Mouse (Mus musculus): ENCODE measurements around the gene Ppm1l. TPM values are rescaled to one million over a fixed set of nuclear protein-coding genes. Genes with fewer than 3 reads are reported as not detected.
A peak's percentile ranks its signal among the peaks of the same experiment; 100 is the strongest.
"Not testable (repeated sequence)": the region's sequence is repeated elsewhere in the genome, so short reads cannot be mapped to it uniquely, and the experiment has no call there.

Ppm1l gene
- polyA plus RNA-seq, 1 experiment = 1.4 TPM

DNA sequence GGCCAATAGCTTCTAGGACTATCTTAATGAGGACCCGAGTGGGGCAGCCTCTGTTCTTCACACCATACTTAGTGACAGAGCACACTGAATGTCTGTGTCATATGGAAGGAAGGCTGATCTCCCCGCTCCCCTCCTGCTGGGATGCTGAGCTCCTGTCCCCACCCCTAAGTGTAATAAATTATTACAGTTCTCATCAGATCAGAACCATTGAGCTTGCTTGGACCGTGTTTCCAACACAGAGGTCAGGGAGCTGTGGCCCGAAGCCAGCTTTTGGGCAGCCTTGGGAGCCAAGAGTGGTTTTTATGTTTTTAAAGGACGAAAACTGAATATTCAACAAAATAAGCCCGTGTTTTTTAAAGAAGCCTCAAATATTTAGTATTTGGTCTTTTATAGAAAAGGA is 47.5 kb downstream of the Ppm1l start:
- H3K4me1 ChIP-seq (ENCODE audit: control insufficient read depth, insufficient read depth, insufficient read length) = no peaks in the 10 kb centered on the region
- H3K27ac ChIP-seq (ENCODE audit: insufficient read depth, low read length) = no peak overlapping the region
- no peaks in the 10 kb centered on the region for H3K27me3 ChIP-seq (ENCODE audit: control insufficient read depth, insufficient read depth, low read length)
- TF ChIP-seq POLR2A (IDR thresholded peaks at IDR 0.05; ENCODE audit: low read depth, low read length) = no peak
- no peak overlapping the region for H3K4me3 ChIP-seq (ENCODE audit: extremely low read depth, insufficient read depth, insufficient read length)
- no peaks in the 10 kb centered on the region for H3K36me3 ChIP-seq (ENCODE audit: control insufficient read depth, insufficient read depth, low read length)
- 89% methylated on average over 6 of the region's 6 CpGs for WGBS
- no peak for DNase-seq (ENCODE audit: low read depth in 1 of 2, low spot score in 2 of 2)

DNA sequence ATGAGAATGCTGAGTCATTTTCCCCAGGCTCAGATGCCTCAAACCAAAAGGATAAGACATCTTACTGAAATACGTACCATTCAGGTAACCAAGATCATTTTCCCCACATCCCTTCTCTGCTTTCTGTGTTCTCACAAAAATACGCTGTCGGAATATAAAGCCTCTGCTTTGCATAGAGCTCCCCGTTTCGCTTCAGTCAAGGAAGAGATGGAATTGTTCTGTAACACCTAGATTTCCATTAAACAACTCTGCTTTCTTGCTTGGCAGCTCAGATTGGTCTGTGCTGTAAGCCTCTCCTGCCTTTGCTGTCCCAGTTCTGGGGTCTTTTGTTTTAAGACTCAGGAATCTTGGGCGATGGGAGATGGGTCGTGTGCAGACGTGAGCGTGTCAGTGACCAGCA is 51.3 kb downstream of the Ppm1l start:
- no peaks in the 10 kb centered on the region for H3K4me1 ChIP-seq (ENCODE audit: control insufficient read depth, insufficient read depth, insufficient read length)
- H3K4me3 ChIP-seq (ENCODE audit: extremely low read depth, insufficient read depth, insufficient read length) = no peak overlapping the region
- H3K27ac ChIP-seq (ENCODE audit: insufficient read depth, low read length) = no peak overlapping the region
- WGBS = 96% methylated on average over 9 of the region's 9 CpGs
- no peaks in the 10 kb centered on the region for H3K27me3 ChIP-seq (ENCODE audit: control insufficient read depth, insufficient read depth, low read length)
- no peak for TF ChIP-seq CTCF (IDR thresholded peaks at IDR 0.05; ENCODE audit: extremely low read depth, insufficient read depth, insufficient read length, insufficient replicate concordance)
- no peak for TF ChIP-seq POLR2A (IDR thresholded peaks at IDR 0.05; ENCODE audit: low read depth, low read length)
- DNase-seq (ENCODE audit: low read depth in 1 of 2, low spot score in 2 of 2) = no peak
- no peaks in the 10 kb centered on the region for H3K36me3 ChIP-seq (ENCODE audit: control insufficient read depth, insufficient read depth, low read length)

DNA sequence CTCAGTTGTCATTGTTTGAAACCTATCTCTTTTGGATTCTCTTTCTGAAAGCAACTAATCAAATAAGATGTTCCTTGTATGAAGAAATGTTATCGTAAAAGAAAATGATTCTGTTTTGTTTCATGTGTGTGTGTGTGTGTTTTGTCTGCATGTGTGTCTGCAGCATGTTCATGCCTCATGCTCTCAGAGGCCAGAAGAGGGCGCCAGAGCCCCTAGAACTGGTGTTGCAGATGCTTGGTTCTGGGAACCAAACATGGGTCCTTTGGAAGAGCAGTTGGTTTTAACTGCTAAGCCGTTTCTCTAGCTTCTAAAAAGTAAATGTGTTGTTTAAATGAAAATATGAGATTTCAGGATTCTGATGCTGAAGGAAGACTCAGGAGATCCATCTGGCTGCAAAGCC is 56.1 kb downstream of the Ppm1l start:
- Histone ChIP-seq H3K4me3 (ENCODE audit: extremely low read depth, insufficient read depth, insufficient read length) (no peak overlapping the region), H3K4me1 (ENCODE audit: control insufficient read depth, insufficient read depth, insufficient read length) (peaks cover 3% of the 10 kb centered on the region; the same call in 1 of the 2 replicates), H3K27me3 (ENCODE audit: control insufficient read depth, insufficient read depth, low read length) (no peaks in the 10 kb centered on the region), H3K27ac (ENCODE audit: insufficient read depth, low read length) (no peak overlapping the region), H3K36me3 (ENCODE audit: control insufficient read depth, insufficient read depth, low read length) (no peaks in the 10 kb centered on the region)
- no peak for DNase-seq (ENCODE audit: low read depth in 1 of 2, low spot score in 2 of 2)
- WGBS = 89% methylated on average over 3 of the region's 3 CpGs
- TF ChIP-seq CTCF (IDR thresholded peaks at IDR 0.05; ENCODE audit: extremely low read depth, insufficient read depth, insufficient read length, insufficient replicate concordance) = peak; percentile 21; the same call in 1 of the 2 replicates
- TF ChIP-seq POLR2A (IDR thresholded peaks at IDR 0.05; ENCODE audit: low read depth, low read length) = no peak

DNA sequence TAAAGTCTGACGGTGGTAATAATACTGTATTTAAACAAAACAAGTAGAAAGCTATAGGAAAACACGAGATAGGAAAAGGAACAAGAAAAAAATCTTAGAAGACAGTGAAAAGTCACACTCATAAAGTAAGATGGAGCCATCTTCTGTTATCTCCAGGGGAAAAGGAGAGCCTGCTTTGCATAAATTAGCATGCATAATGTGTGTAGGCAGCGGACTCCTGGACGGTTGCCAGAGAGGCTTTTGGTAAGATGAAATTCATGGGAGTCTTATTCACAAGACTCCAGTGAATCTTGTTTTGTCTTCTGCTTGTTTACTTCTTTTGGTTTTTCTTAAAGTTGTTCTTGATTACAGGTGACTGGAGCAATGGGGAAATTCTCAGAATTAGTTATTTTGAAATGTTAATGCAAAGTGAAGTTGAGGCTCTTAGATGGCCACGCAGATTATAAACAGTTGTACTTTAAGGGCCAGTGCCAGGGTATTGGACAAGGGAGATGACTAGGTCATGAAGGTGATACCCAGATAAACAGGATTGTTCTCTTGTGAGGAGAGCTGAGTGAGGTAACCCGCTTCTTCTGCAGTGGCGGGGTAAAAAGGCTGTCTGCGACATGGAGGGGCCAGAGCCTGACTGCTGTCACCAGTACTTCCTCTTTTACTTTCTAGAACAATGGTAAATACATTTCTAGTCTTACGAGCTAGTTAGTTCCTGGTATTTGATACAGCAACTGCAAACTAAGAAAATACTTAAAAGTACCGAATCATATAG is 57.1 kb downstream of the Ppm1l start:
- Histone ChIP-seq H3K27me3 (ENCODE audit: control insufficient read depth, insufficient read depth, low read length) (no peaks in the 10 kb centered on the region), H3K36me3 (ENCODE audit: control insufficient read depth, insufficient read depth, low read length) (no peaks in the 10 kb centered on the region), H3K27ac (ENCODE audit: insufficient read depth, low read length) (peak overlapping the region; percentile 88), H3K4me3 (ENCODE audit: extremely low read depth, insufficient read depth, insufficient read length) (peak overlapping the region; percentile 46; the same call in 1 of the 2 replicates), H3K4me1 (ENCODE audit: control insufficient read depth, insufficient read depth, insufficient read length) (peaks cover 3% of the 10 kb centered on the region; the same call in 1 of the 2 replicates)
- peak; percentile 38 to 53 for DNase-seq (ENCODE audit: low read depth in 1 of 2, low spot score in 2 of 2)
- TF ChIP-seq CTCF (IDR thresholded peaks at IDR 0.05; ENCODE audit: extremely low read depth, insufficient read depth, insufficient read length, insufficient replicate concordance) = no peak
- TF ChIP-seq POLR2A (IDR thresholded peaks at IDR 0.05; ENCODE audit: low read depth, low read length) = peak; percentile 10; the same call in 1 of the 2 replicates
- WGBS = 41% methylated on average over 10 of the region's 10 CpGs

DNA sequence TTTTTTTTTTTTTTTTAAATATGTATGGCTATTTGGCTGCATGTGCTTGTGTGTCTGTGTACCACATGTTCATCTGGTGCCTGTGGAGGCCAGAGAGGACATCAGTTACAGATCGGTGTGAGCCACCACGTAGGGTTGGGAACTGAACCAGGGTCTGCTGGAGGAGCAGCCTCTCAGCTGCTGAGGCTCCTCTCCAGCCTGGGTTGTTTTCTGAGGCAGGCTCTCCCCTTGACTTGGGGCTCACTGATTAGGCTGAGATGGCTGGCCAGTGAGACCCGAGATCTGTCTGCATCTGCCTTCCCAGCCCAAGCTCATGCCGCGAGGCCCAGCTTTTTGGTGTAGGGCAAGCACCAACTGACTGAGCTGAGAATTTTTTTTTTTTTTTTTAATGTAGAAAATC is 57.9 kb downstream of the Ppm1l start:
- WGBS = 79% methylated on average over 5 of the region's 5 CpGs
- H3K4me1 ChIP-seq (ENCODE audit: control insufficient read depth, insufficient read depth, insufficient read length) = peaks cover 3% of the 10 kb centered on the region; the same call in 1 of the 2 replicates
- H3K36me3 ChIP-seq (ENCODE audit: control insufficient read depth, insufficient read depth, low read length) = no peaks in the 10 kb centered on the region
- TF ChIP-seq CTCF (IDR thresholded peaks at IDR 0.05; ENCODE audit: extremely low read depth, insufficient read depth, insufficient read length, insufficient replicate concordance) (no peak), POLR2A (IDR thresholded peaks at IDR 0.05; ENCODE audit: low read depth, low read length) (no peak)
- DNase-seq (ENCODE audit: low read depth in 1 of 2, low spot score in 2 of 2) = peak in 1 of 2 experiments; percentile 2
- peak overlapping the region; percentile 2; the same call in 1 of the 2 replicates for H3K27ac ChIP-seq (ENCODE audit: insufficient read depth, low read length)
- no peak overlapping the region for H3K4me3 ChIP-seq (ENCODE audit: extremely low read depth, insufficient read depth, insufficient read length)
- H3K27me3 ChIP-seq (ENCODE audit: control insufficient read depth, insufficient read depth, low read length) = no peaks in the 10 kb centered on the region

DNA sequence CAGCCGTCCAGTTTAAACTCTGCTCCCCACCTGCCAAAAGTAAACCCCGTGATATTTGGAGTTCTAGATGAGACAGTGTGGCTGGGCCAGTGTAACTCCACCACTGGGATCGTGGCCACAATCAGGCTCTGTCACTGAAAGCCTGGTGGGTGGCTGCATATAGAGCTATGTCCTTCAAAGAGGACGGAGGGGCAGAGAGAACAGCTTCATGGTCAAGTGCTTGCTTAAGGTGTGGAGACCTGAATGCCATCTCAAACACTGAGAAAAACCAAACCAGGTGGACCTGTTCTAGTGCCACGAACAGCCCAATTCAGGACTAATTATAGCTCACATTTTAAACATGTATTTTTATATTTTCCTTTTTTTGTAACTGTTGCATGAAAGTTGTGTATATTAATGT is 58.3 kb downstream of the Ppm1l start:
- 93% methylated on average over 5 of the region's 5 CpGs for WGBS
- no peak for TF ChIP-seq CTCF (IDR thresholded peaks at IDR 0.05; ENCODE audit: extremely low read depth, insufficient read depth, insufficient read length, insufficient replicate concordance)
- TF ChIP-seq POLR2A (IDR thresholded peaks at IDR 0.05; ENCODE audit: low read depth, low read length) = no peak
- peaks cover 3% of the 10 kb centered on the region; the same call in 1 of the 2 replicates for H3K4me1 ChIP-seq (ENCODE audit: control insufficient read depth, insufficient read depth, insufficient read length)
- H3K4me3 ChIP-seq (ENCODE audit: extremely low read depth, insufficient read depth, insufficient read length) = no peak overlapping the region
- no peaks in the 10 kb centered on the region for H3K27me3 ChIP-seq (ENCODE audit: control insufficient read depth, insufficient read depth, low read length)
- H3K27ac ChIP-seq (ENCODE audit: insufficient read depth, low read length) = no peak overlapping the region
- DNase-seq (ENCODE audit: low read depth in 1 of 2, low spot score in 2 of 2) = no peak
- no peaks in the 10 kb centered on the region for H3K36me3 ChIP-seq (ENCODE audit: control insufficient read depth, insufficient read depth, low read length)

DNA sequence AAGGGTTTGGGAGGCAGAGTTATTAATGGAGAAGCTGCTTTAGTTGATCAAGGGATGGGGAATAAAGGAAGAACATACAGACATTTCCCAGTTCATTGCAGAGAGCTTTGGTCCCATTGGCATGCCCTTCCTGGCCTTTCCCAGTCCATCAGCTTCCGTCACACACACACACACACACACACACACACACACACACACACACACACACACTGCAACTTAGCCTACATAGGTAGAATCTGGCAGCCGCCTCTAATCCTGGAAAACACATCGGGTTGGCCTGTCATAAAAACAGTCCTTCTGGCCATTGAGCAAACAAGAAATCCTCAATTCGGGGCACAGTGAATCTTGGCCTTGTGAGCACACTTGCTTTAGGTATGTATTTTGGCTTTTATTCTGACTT is 64.6 kb downstream of the Ppm1l start:
- Histone ChIP-seq H3K4me3 (ENCODE audit: extremely low read depth, insufficient read depth, insufficient read length) (no peak overlapping the region), H3K4me1 (ENCODE audit: control insufficient read depth, insufficient read depth, insufficient read length) (no peaks in the 10 kb centered on the region), H3K36me3 (ENCODE audit: control insufficient read depth, insufficient read depth, low read length) (no peaks in the 10 kb centered on the region), H3K27me3 (ENCODE audit: control insufficient read depth, insufficient read depth, low read length) (no peaks in the 10 kb centered on the region), H3K27ac (ENCODE audit: insufficient read depth, low read length) (no peak overlapping the region)
- no peak for DNase-seq (ENCODE audit: low read depth in 1 of 2, low spot score in 2 of 2)
- TF ChIP-seq CTCF (IDR thresholded peaks at IDR 0.05; ENCODE audit: extremely low read depth, insufficient read depth, insufficient read length, insufficient replicate concordance) = no peak
- TF ChIP-seq POLR2A (IDR thresholded peaks at IDR 0.05; ENCODE audit: low read depth, low read length) = no peak
- 91% methylated on average over 4 of the region's 4 CpGs for WGBS

DNA sequence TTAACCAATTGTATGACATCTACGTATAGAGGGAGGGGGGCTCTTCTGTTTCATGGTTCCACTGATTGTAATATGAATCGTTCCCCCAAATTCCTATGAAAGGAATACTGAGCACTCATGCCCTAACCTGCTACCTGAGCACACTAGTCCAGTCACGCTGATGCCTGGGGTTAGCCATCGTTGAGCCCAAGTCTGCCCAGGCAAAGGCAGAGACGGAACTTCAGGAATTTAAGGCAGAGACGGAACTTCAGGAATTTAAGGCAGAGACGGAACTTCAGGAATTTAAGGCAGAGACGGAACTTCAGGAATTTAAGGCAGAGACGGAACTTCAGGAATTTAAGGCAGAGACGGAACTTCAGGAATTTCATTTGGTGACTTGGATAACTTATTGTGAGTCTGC is 75.2 kb downstream of the Ppm1l start:
- DNase-seq (ENCODE audit: low read depth in 1 of 2, low spot score in 2 of 2); H3K27me3 ChIP-seq (ENCODE audit: control insufficient read depth, insufficient read depth, low read length); H3K4me1 ChIP-seq (ENCODE audit: control insufficient read depth, insufficient read depth, insufficient read length); H3K4me3 ChIP-seq (ENCODE audit: extremely low read depth, insufficient read depth, insufficient read length); H3K27ac ChIP-seq (ENCODE audit: insufficient read depth, low read length); H3K36me3 ChIP-seq (ENCODE audit: control insufficient read depth, insufficient read depth, low read length): not testable (repeated sequence)
- WGBS = 91% methylated on average over 10 of the region's 10 CpGs

Data from spleen, adult 2 months (tissue).